Mouse (Mus musculus): ENCODE measurements around the gene Eif2ak4. TPM values are rescaled to one million over a fixed set of nuclear protein-coding genes. Genes with fewer than 3 reads are reported as not detected.

Eif2ak4 gene
- polyA plus RNA-seq, 1 experiment = 4.0 TPM

DNA sequence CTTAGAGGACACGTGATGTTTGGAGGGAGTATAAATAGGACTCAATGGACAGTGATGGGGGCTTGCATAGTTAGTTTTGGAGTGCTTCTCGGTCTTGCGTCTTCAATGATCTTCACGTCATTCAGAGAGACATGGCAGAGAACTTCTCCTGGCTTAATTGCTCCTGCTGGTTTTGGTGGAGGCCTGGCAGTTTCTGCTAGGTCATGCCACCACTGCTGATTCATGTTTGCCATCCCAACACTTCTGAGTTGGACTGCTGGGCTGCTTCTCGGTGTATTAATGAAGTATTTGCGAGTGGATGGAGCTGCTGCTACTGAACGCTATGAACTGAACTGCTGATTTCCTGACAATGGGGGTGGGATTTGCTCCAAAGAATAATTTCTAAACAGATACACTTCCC lies 92.5 kb downstream of the Eif2ak4 start:
- peaks cover 4% of the 10 kb centered on the region; the same call in 1 of the 2 replicates for H3K4me1 ChIP-seq (ENCODE audit: control insufficient read depth, insufficient read depth, insufficient read length, low read length)
- peaks cover 7% of the 10 kb centered on the region; the same call in 1 of the 2 replicates for H3K36me3 ChIP-seq (ENCODE audit: control insufficient read depth, insufficient read depth, low read length)
- no peak overlapping the region for H3K27ac ChIP-seq (ENCODE audit: insufficient read depth, low read depth, low read length)
- no peak overlapping the region for H3K4me3 ChIP-seq (ENCODE audit: low read depth, low read length)
- 94% methylated on average over 7 of the region's 7 CpGs for WGBS
- TF ChIP-seq CTCF (IDR thresholded peaks at IDR 0.05; ENCODE audit: extremely low read depth, insufficient read length, insufficient replicate concordance, low read depth, low read length) (no peak), POLR2A (IDR thresholded peaks at IDR 0.05; ENCODE audit: low read depth, low read length) (no peak)
- no peaks in the 10 kb centered on the region for H3K27me3 ChIP-seq (ENCODE audit: control insufficient read depth, insufficient read depth, low read length)

DNA sequence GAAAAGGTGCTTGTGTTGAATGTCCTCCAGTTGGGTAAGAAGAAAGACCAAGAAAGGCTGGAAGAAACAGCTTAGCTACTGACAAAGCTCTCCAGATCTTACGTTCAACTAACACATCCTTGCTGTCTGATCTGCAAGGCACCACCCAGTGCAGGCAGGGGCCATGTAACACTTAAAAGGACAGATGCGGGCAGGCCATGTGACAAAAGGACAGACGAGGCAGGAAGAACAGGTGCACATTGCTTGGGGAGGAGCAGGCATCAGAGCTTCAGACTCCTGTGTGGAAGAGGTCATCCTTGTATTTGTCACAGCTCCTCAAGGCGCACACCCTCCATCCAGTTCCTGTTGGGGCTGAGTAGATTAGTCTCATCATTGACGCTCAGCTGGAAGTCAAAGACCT lies 94.6 kb downstream of the Eif2ak4 start:
- TF ChIP-seq CTCF (IDR thresholded peaks at IDR 0.05; ENCODE audit: extremely low read depth, insufficient read length, insufficient replicate concordance, low read depth, low read length) = no peak
- TF ChIP-seq POLR2A (IDR thresholded peaks at IDR 0.05; ENCODE audit: low read depth, low read length) = no peak
- Histone ChIP-seq H3K27ac (ENCODE audit: insufficient read depth, low read depth, low read length) (no peak overlapping the region), H3K36me3 (ENCODE audit: control insufficient read depth, insufficient read depth, low read length) (no peaks in the 10 kb centered on the region), H3K4me3 (ENCODE audit: low read depth, low read length) (no peak overlapping the region), H3K4me1 (ENCODE audit: control insufficient read depth, insufficient read depth, insufficient read length, low read length) (peaks cover 6% of the 10 kb centered on the region; the same call in 1 of the 2 replicates), H3K27me3 (ENCODE audit: control insufficient read depth, insufficient read depth, low read length) (no peaks in the 10 kb centered on the region)
- 78% methylated on average over 5 of the region's 5 CpGs for WGBS

DNA sequence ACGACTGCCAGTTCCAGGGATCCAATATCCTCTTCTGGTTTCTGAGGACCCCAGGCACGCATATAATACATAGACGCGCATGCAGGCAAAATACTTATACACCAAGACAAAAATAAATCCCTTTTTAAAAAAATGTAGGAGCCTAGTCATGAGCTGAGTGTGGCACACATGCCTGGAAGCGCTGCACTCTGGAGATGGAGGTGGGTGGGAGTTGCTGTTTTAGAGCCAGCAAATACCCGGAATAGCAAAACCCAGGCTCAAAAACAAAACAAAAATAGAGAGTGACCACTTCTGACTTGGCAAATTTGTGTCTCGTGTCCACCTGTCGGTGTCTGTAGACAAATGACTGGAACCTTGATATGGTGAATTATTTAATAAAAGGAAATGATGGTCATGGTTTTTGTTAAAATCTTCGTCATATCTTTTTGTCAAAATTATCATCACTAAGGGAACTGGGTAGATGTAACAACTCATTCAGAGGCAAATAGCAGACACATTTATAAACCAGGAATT lies 96.0 kb downstream of the Eif2ak4 start:
- Histone ChIP-seq H3K4me3 (ENCODE audit: low read depth, low read length) (no peak overlapping the region), H3K4me1 (ENCODE audit: control insufficient read depth, insufficient read depth, insufficient read length, low read length) (peaks cover 2% of the 10 kb centered on the region; the same call in 1 of the 2 replicates), H3K36me3 (ENCODE audit: control insufficient read depth, insufficient read depth, low read length) (no peaks in the 10 kb centered on the region), H3K27me3 (ENCODE audit: control insufficient read depth, insufficient read depth, low read length) (no peaks in the 10 kb centered on the region), H3K27ac (ENCODE audit: insufficient read depth, low read depth, low read length) (no peak overlapping the region)
- 84% methylated on average over 9 of the region's 9 CpGs for WGBS
- no peak for TF ChIP-seq CTCF (IDR thresholded peaks at IDR 0.05; ENCODE audit: extremely low read depth, insufficient read length, insufficient replicate concordance, low read depth, low read length)
- no peak for TF ChIP-seq POLR2A (IDR thresholded peaks at IDR 0.05; ENCODE audit: low read depth, low read length)

DNA sequence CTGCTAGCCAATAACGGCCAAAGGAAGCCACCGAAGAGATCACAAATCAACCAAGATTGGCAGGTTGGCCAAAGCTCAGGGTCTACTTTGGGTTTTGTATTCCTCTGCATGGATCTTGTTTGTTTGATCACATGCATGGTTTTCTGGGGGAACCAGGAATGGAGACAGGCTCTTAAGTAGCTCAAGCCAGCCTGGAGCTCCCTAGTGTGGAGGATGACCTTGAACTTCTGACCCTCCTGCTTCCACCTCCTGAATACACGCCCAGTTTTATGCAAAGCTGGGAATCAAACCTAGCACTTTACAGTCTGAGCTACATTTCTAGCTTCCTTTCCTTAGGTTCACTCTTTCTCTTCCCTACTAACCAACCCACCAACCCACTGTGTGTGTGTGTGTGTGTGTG lies 97.0 kb downstream of the Eif2ak4 start:
- Histone ChIP-seq H3K4me3 (ENCODE audit: low read depth, low read length) (no peak overlapping the region), H3K27me3 (ENCODE audit: control insufficient read depth, insufficient read depth, low read length) (no peaks in the 10 kb centered on the region), H3K4me1 (ENCODE audit: control insufficient read depth, insufficient read depth, insufficient read length, low read length) (peaks cover 11% of the 10 kb centered on the region), H3K36me3 (ENCODE audit: control insufficient read depth, insufficient read depth, low read length) (no peaks in the 10 kb centered on the region), H3K27ac (ENCODE audit: insufficient read depth, low read depth, low read length) (no peak overlapping the region)
- 71% methylated on average over 3 of the region's 3 CpGs for WGBS
- TF ChIP-seq CTCF (IDR thresholded peaks at IDR 0.05; ENCODE audit: extremely low read depth, insufficient read length, insufficient replicate concordance, low read depth, low read length) (no peak), POLR2A (IDR thresholded peaks at IDR 0.05; ENCODE audit: low read depth, low read length) (no peak)

DNA sequence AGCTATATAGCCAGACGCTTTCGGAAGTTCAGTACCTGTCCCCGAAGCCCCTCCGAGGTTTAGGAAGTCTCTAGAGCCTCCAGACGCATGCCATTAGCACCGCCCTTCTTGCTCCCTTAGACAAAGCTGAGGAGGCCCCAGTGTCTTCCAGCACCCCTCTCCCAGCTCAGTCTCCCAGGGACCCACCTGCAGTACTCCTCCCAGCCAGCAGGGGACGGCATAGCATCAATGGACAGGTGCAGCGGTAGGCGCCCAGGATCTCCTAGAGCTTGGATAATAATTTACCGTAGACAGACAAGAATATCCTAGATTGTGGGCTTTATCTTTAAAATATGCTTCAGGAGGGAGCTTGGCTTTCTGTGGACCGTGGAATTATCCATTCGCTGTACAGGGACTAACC lies 98.5 kb downstream of the Eif2ak4 start:
- H3K4me1 ChIP-seq (ENCODE audit: control insufficient read depth, insufficient read depth, insufficient read length, low read length) = peaks cover 24% of the 10 kb centered on the region
- H3K27me3 ChIP-seq (ENCODE audit: control insufficient read depth, insufficient read depth, low read length) = no peaks in the 10 kb centered on the region
- WGBS = 17% methylated on average over 12 of the region's 12 CpGs
- no peak overlapping the region for H3K27ac ChIP-seq (ENCODE audit: insufficient read depth, low read depth, low read length)
- TF ChIP-seq POLR2A (IDR thresholded peaks at IDR 0.05; ENCODE audit: low read depth, low read length) (no peak), CTCF (IDR thresholded peaks at IDR 0.05; ENCODE audit: extremely low read depth, insufficient read length, insufficient replicate concordance, low read depth, low read length) (peak; percentile 98)
- H3K4me3 ChIP-seq (ENCODE audit: low read depth, low read length) = no peak overlapping the region
- H3K36me3 ChIP-seq (ENCODE audit: control insufficient read depth, insufficient read depth, low read length) = no peaks in the 10 kb centered on the region

DNA sequence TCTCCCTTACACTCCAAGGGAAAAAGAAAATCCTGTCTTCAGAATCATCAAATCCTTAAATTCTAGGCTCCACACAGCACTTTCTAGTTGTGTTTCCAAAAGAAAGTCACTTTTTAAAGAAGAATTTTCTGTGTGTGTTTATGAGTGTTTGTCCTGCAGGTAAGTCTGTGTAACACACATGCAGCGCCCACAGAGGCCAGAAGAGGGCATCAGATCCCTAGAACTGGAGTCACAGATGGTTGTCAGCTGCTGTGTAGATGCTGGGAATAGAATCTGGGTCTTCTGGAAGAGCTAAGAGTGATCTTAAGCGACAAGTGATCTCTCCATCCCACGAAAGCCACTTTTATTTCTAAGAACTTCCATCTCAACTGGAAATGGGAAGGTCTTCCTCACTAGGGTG lies 99.4 kb downstream of the Eif2ak4 start:
- TF ChIP-seq POLR2A (IDR thresholded peaks at IDR 0.05; ENCODE audit: low read depth, low read length) (no peak), CTCF (IDR thresholded peaks at IDR 0.05; ENCODE audit: extremely low read depth, insufficient read length, insufficient replicate concordance, low read depth, low read length) (no peak; the same call in 1 of the 2 replicates)
- no peaks in the 10 kb centered on the region for H3K27me3 ChIP-seq (ENCODE audit: control insufficient read depth, insufficient read depth, low read length)
- H3K36me3 ChIP-seq (ENCODE audit: control insufficient read depth, insufficient read depth, low read length) = no peaks in the 10 kb centered on the region
- H3K4me1 ChIP-seq (ENCODE audit: control insufficient read depth, insufficient read depth, insufficient read length, low read length) = peaks cover 24% of the 10 kb centered on the region
- 83% methylated on average over 3 of the region's 3 CpGs for WGBS
- H3K27ac ChIP-seq (ENCODE audit: insufficient read depth, low read depth, low read length) = no peak overlapping the region
- H3K4me3 ChIP-seq (ENCODE audit: low read depth, low read length) = no peak overlapping the region

DNA sequence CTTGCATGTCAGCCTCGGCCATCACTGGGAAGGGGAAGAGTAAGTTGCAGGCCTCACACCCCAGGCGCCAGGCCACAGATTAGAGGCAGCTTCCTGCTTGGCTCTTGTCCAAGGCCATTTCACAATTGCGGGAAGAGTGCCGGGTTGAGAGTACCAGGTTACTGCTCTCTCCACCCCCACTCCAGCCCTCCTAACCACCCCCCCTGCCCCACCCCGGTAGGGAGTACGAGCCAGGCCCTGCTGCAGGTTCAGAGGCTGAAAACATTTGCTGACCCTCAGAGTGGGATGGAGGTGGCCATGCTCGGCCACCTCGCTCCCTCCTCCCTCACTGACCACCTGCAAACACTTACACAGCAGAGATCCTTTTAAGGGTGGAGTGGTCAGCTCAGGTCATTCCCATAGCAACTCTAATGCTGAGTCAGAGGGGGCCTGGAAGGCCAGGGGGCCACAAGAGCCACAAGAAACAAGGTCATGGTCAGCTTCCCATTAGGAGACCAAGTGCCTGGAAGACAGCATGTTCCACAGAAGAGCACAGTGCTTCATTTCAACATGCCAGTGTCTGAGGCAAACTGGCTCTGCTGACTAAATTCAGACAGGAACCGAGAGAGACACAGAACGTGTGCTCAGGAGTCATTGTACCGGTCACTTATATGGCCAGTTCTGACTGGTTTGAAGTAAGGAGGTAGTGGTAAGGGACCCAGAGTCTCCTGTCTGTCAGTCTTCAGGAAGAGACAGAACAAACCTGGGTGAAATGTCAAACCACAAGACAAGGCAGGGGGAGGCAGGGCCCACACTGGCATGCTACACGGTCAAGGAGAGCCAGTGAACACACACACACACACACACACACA lies 102.0 kb downstream of the Eif2ak4 start:
- Histone ChIP-seq H3K4me1 (ENCODE audit: control insufficient read depth, insufficient read depth, insufficient read length, low read length) (peaks cover 24% of the 10 kb centered on the region), H3K36me3 (ENCODE audit: control insufficient read depth, insufficient read depth, low read length) (no peaks in the 10 kb centered on the region), H3K27me3 (ENCODE audit: control insufficient read depth, insufficient read depth, low read length) (no peaks in the 10 kb centered on the region), H3K27ac (ENCODE audit: insufficient read depth, low read depth, low read length) (peak overlapping the region; percentile 38), H3K4me3 (ENCODE audit: low read depth, low read length) (no peak overlapping the region)
- TF ChIP-seq POLR2A (IDR thresholded peaks at IDR 0.05; ENCODE audit: low read depth, low read length) (no peak), CTCF (IDR thresholded peaks at IDR 0.05; ENCODE audit: extremely low read depth, insufficient read length, insufficient replicate concordance, low read depth, low read length) (no peak)
- 26% methylated on average over 12 of the region's 12 CpGs for WGBS

All from small intestine, adult 2 months (tissue).